18 mouse cellular contexts compared by ENCODE assay signal in the genomic region with DNA sequence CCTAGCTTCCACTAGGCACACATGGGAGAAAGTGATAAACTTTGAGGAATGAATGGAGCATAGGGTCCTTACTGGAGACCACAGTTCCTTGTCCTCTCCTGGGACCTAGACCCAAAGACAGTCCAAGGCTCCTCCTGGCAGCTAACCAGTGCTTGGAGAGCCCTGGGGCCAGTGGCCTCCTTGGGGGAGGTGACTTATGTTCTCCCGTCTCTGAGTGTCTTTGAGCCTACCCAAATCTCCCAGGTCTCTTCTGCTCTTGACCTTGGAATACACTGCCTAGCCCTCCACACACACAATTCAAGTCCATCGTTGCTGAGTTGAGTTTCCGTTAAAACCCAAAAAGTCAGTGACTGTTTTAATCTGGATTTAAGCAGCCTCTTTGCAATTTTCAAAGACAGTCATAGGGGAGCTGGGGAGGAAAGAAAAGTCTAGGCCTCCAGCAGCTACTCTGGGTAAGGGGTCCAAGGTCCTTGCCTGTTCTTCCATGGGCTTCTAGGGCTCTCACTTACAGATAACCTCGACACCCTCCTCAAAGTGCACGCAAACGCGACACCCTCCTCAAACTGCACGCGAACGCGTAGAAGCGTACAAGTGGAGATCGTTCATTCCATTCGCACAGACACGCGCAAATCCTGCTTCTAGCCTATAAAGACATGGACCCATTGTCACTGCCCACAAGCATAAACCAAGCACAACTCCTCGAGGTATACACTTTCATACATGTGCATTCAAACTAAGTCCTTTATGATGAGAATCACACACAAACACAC. TPM values are rescaled to one million over a fixed set of nuclear protein-coding genes. Genes with fewer than 3 reads are reported as not detected.
A peak's percentile ranks its signal among the peaks of the same experiment; 100 is the strongest.
DNase-seq lines count a peak whose midpoint lies in the region; ATAC-seq and TF ChIP-seq lines count a peak whose summit lies in the region.
"Had no signal": no experiment of that assay in that cellular context is flagged by ENCODE, and none has a peak within 500 bp of the region (broad histone marks: within the 10 kb centered on the region; RNA-seq: fewer than 3 reads in every experiment).

No protein-coding gene starts in this region.

- no peak for DNase-seq in gastrocnemius, adult 2 months
- DNase-seq in gastrocnemius, postnatal 36 days, result no peak
- peak; percentile 14 for DNase-seq in hindbrain, embryonic 10.5 days (ENCODE audit: low spot score)
- DNase-seq in limb, embryonic 14.5 days (ENCODE audit: low spot score), result no peak
- no peak for DNase-seq in heart, postnatal 25 days (ENCODE audit: low spot score)
- no peak for DNase-seq in cerebellum, adult 2 months
- no peak for DNase-seq in retina, embryonic 14.5 days (ENCODE audit: low spot score)
- DNase-seq: adrenal gland, adult 8-10 months; kidney, postnatal 25 days had no signal

- no peak overlapping the region for H3K9ac ChIP-seq in limb, embryonic 14.5 days (ENCODE audit: low read depth, low read length, severe bottlenecking)
- H3K9ac ChIP-seq: lung, embryonic 14.5 days; neural tube, embryonic 12.5 days; stomach, embryonic 15.5 days had no signal

- peak overlapping the region; percentile 75 for H3K4me3 ChIP-seq in gastrocnemius, adult 2 months
- peak overlapping the region; percentile 66 for H3K4me3 ChIP-seq in hindbrain, embryonic 10.5 days
- H3K4me3 ChIP-seq in limb, embryonic 14.5 days (replicated peaks; ENCODE audit: low read length), result peak overlapping the region; percentile 26; the same call in 1 of the 2 replicates
- peak overlapping the region; percentile 35 for H3K4me3 ChIP-seq in myocyte
- H3K4me3 ChIP-seq in cerebellum, adult 2 months (replicated peaks; ENCODE audit: insufficient read depth, low read depth, low read length), result no peak overlapping the region

- no peak overlapping the region for H3K27ac ChIP-seq in gastrocnemius, adult 2 months
- peak overlapping the region; percentile 83 for H3K27ac ChIP-seq in hindbrain, embryonic 10.5 days
- no peak overlapping the region for H3K27ac ChIP-seq in limb, embryonic 14.5 days (replicated peaks; ENCODE audit: low read depth, low read length)
- no peak overlapping the region for H3K27ac ChIP-seq in cerebellum, adult 2 months (ENCODE audit: insufficient read depth, low read length)
- H3K27ac ChIP-seq: neural tube, embryonic 12.5 days; stomach, embryonic 15.5 days had no signal

- ATAC-seq in limb, embryonic 14.5 days (ENCODE audit: low FRiP score, low read depth), result no peak
- ATAC-seq: intestine, postnatal 0 days had no signal

- no peak for TF ChIP-seq POLR2A in limb, embryonic 14.5 days (IDR thresholded peaks at IDR 0.05; ENCODE audit: borderline replicate concordance, extremely low read depth, insufficient read depth, insufficient read length)
- no peak for TF ChIP-seq POLR2A in myocyte (IDR thresholded peaks at IDR 0.05; ENCODE audit: insufficient read length, low read depth)
- TF ChIP-seq POLR2A in cerebellum, adult 2 months (IDR thresholded peaks at IDR 0.05; ENCODE audit: borderline replicate concordance, insufficient read depth, low read length), result no peak

- intact Hi-C loops in gastrocnemius, adult 2 months (cut with DNase I), result loop anchor here (2.0 to 5.0 kb wide), 2 partner anchors 92 to 585 kb away; no protein-coding TSS in a partner anchor
- intact Hi-C loops in gastrocnemius, postnatal 36 days (cut with DNase I), result loop anchor here (2.0 to 10.0 kb wide), 5 partner anchors 92 to 583 kb away; no protein-coding TSS in a partner anchor
- intact Hi-C loops in heart, postnatal 25 days (cut with DNase I), result loop anchor here (2.0 kb wide), 2 partner anchors 457 to 585 kb away; no protein-coding TSS in a partner anchor

- peaks cover 100% of the 10 kb centered on the region for H3K27me3 ChIP-seq in hindbrain, embryonic 10.5 days (ENCODE audit: insufficient read depth, poor library complexity, severe bottlenecking)
- H3K27me3 ChIP-seq in limb, embryonic 14.5 days (ENCODE audit: control insufficient read depth, insufficient read depth, low read length), result peaks cover 96% of the 10 kb centered on the region
- no peaks in the 10 kb centered on the region for H3K27me3 ChIP-seq in myocyte (ENCODE audit: control insufficient read depth, insufficient read depth, insufficient read length)
- H3K27me3 ChIP-seq in cerebellum, adult 2 months (ENCODE audit: control insufficient read depth, insufficient read depth, low read length), result peaks cover 3% of the 10 kb centered on the region; the same call in 1 of the 2 replicates

- TF ChIP-seq CTCF in gastrocnemius, adult 2 months (IDR thresholded peaks at IDR 0.05), result no peak
- TF ChIP-seq CTCF in cerebellum, adult 2 months (IDR thresholded peaks at IDR 0.05; ENCODE audit: borderline replicate concordance, insufficient read depth, low read depth, low read length), result no peak

- no peaks in the 10 kb centered on the region for H3K9me3 ChIP-seq in hindbrain, embryonic 10.5 days
- no peaks in the 10 kb centered on the region for H3K9me3 ChIP-seq in limb, embryonic 14.5 days (ENCODE audit: control insufficient read depth, low read length)
- H3K9me3 ChIP-seq: neural tube, embryonic 12.5 days; stomach, embryonic 15.5 days had no signal

- no peak overlapping the region for H3ac ChIP-seq in myocyte (ENCODE audit: control insufficient read depth, insufficient read length)

- H3K4me2 ChIP-seq in limb, embryonic 14.5 days (replicated peaks; ENCODE audit: low read depth, low read length, severe bottlenecking), result peak overlapping the region; percentile 46
- peak overlapping the region; percentile 94 for H3K4me2 ChIP-seq in myocyte (ENCODE audit: low read depth)

- peaks cover 19% of the 10 kb centered on the region for H3K4me1 ChIP-seq in hindbrain, embryonic 10.5 days (replicated peaks)
- H3K4me1 ChIP-seq in limb, embryonic 14.5 days (ENCODE audit: control insufficient read depth, insufficient read depth, low read length), result no peaks in the 10 kb centered on the region
- H3K4me1 ChIP-seq in cerebellum, adult 2 months (ENCODE audit: control insufficient read depth, insufficient read depth, low read length), result no peaks in the 10 kb centered on the region

- no peaks in the 10 kb centered on the region for H3K79me2 ChIP-seq in myocyte (ENCODE audit: control insufficient read depth, insufficient read depth)

- 1% methylated on average over 17 of the region's 17 CpGs for WGBS in hindbrain, embryonic 10.5 days
- 8% methylated on average over 17 of the region's 17 CpGs for WGBS in limb, embryonic 14.5 days
- 37% methylated on average over 17 of the region's 17 CpGs for WGBS in cerebellum, adult 2 months

- no peaks in the 10 kb centered on the region for H3K36me3 ChIP-seq in hindbrain, embryonic 10.5 days
- no peaks in the 10 kb centered on the region for H3K36me3 ChIP-seq in limb, embryonic 14.5 days (ENCODE audit: control insufficient read depth, insufficient read depth, low read length)
- no peaks in the 10 kb centered on the region for H3K36me3 ChIP-seq in myocyte (ENCODE audit: control insufficient read depth, insufficient read depth)
- H3K36me3 ChIP-seq: neural tube, embryonic 12.5 days; stomach, embryonic 15.5 days had no signal

TF ChIP-seq in myocyte, 11 proteins besides CTCF, POLR2A, EP300 and RAD21:
- TF ChIP-seq TCF12 (IDR thresholded peaks at IDR 0.05; ENCODE audit: insufficient read depth, poor library complexity, severe bottlenecking) (no peak), TCF3 (IDR thresholded peaks at IDR 0.05; ENCODE audit: insufficient read length, low read depth) (no peak), CEBPB (IDR thresholded peaks at IDR 0.05; ENCODE audit: insufficient read depth, poor library complexity, severe bottlenecking) (no peak), USF1 (IDR thresholded peaks at IDR 0.05; ENCODE audit: low read depth) (no peak), MAX (IDR thresholded peaks at IDR 0.05; ENCODE audit: low read depth) (no peak), SRF (IDR thresholded peaks at IDR 0.05; ENCODE audit: control insufficient read depth, insufficient read length, low read depth) (no peak), REST (IDR thresholded peaks at IDR 0.05; ENCODE audit: insufficient read depth, insufficient read length) (no peak), POLR2AphosphoS2 (IDR thresholded peaks at IDR 0.05; ENCODE audit: insufficient read length, low read depth) (no peak)

RNA-seq across cellular contexts. Expression of a gene that starts 6.6 kb away (rescaled TPM):
- 10 to 100 TPM in 1 of 2 experiments, 1 to 10 TPM in 1; 7.0 to 10.2 TPM for total RNA-seq in gastrocnemius, adult 2 months (2021)
- total RNA-seq in gastrocnemius, postnatal 36 days (2021), result 1 to 10 TPM; 6.8 to 7.4 TPM
- 3.5 and 3.8 TPM in 2 replicates for polyA plus RNA-seq in hindbrain, embryonic 10.5 days (2016; fragmentation: Nextera tagmentation; extraction: Ambion mirVana)
- 5.8 and 6.4 TPM in 2 replicates for polyA plus RNA-seq in limb, embryonic 14.5 days (2012; rRNA removed)
- 3.9 and 5.2 TPM in 2 replicates for polyA plus RNA-seq in limb, embryonic 14.5 days (2014; fragmentation: Nextera tagmentation; extraction: Ambion mirVana)
- 6.9 TPM for polyA plus RNA-seq in myocyte (2012; fragmentation: generic; extraction: Trizol)
- not detected for total RNA-seq in heart, postnatal 25 days (2021)
- 2.4 and 4.5 TPM in 2 replicates for polyA plus RNA-seq in cerebellum, adult 2 months (2012; rRNA removed)
- total RNA-seq: adrenal gland, adult 8-10 months; common myeloid progenitor, adult 5-6 weeks; granulocyte monocyte progenitor cell, adult 5-6 weeks; megakaryocyte progenitor cell, adult 5-6 weeks had no signal
- polyA plus RNA-seq: frontal cortex, adult 2 months; intestine, postnatal 0 days; lung, embryonic 14.5 days had no signal
